Mouse (Mus musculus) cortical plate, adult 2 months (tissue): ENCODE results near the gene Methig1.

ENCODE experiments used
- CTCF ChIP-seq: fragments of 200-500 bp; IDR thresholded peaks from 2 replicates; pipeline ENCODE4 v1.5.1; 2011; ENCODE audit warnings: mild to moderate bottlenecking, control low read depth, low read length; ENCODE audit not compliant: insufficient read depth; ENCODE audit errors: extremely low read depth
- POLR2A ChIP-seq: fragments of 200-500 bp; IDR thresholded peaks from 2 replicates; pipeline ENCODE4 v1.6.1; 2011; ENCODE audit warnings: mild to moderate bottlenecking, low read length, control low read depth; ENCODE audit not compliant: insufficient read depth; ENCODE audit errors: extremely low read depth

- TF ChIP-seq CTCF (no peak), POLR2A (peak; percentile 97)
Measured at GRCm38 (mm10) chr15:100304019-100304991, 48.6 kb upstream of the Methig1 start, which contains the start of gene Mettl7a1.
